Mouse (Mus musculus): ENCODE results near the gene Lmntd1. TPM values are rescaled to one million over a fixed set of nuclear protein-coding genes. Genes with fewer than 3 reads are reported as not detected.

The Lmntd1 gene
- 0.29 TPM for total RNA-seq (2023)

DNA sequence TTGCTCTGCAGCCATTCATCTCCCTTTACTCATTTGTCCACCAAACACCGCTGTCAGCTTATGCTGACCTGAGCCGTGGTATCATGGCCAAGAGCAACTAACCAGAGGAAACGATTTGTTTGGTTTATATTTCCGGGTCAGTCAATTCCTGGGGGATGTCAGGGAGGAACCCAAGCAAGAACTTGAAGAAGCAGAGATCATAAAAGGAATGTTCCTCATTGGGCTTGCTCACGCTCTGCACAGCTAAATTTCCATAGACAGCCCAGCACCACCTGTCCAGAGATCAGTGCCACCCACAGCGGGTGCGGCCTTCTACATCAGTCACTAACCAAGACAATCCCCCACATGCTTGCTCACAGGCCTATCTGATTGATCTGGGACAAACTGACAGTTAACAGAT is at the start of gene Lmntd1:
Lmntd1 (minus strand) TSS at position 101 of the 400 bp plus-strand sequence.

DNA sequence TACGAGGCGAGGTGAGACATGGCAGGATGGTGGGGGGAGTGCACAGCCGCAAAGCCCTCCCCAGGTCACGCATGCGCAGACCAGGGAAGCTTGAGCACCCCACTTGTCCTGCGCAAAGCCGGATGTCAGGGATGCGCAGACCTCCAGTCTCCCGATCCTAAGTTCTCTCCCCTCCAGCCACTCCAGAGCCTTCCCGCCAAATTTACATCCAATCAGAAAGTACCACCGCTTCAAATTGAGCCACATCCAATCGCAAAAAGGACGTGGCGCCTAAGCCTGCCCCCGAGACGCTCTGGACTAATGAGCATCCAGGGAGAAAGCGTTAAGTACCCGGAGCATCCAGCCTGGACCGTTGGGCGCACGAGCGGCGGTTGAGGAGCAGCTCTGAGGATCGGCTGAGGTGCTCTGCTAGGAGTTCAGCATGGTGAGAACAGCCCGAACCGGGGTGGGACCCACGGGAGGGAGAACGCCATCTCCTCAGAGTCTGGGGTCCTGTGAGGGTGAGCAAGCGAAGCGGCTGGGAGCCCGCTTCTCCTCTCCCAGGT is 1.6 kb upstream of the Lmntd1 start, which contains the start of gene Tuba3b:
Tuba3b (plus strand) TSS at position 92 of the 545 bp plus-strand sequence.

Other genes starting within 250 kb of the Lmntd1 start
- gene Tuba3b, start 1.4 kb upstream of the Lmntd1 start, total RNA-seq (2023): not detected
- 1.2 TPM for gene Rassf8, start 132.4 kb upstream of the Lmntd1 start, total RNA-seq (2023)